Mouse (Mus musculus): ENCODE data around the gene Lrrc8b. TPM values are rescaled to one million over a fixed set of nuclear protein-coding genes. Genes with fewer than 3 reads are reported as not detected.

Gene Lrrc8b
- total and polyA plus RNA-seq, 2 experiments from 2014 or later, result 20.8 to 64.0 TPM

GRCm38 (mm10) chr5:105517992-105518625, 102.5 kb downstream of the Lrrc8b start:
- H3K9me3 ChIP-seq (ENCODE audit: low read length), result no peaks in the 10 kb centered on the region
- 10% methylated on average over 7 of the region's 7 CpGs for WGBS
- 0 out of 2 replicates have a peak overlapping the region, but pooled peaks have one; percentile 77 for H3K9ac ChIP-seq
- H3K36me3 ChIP-seq (ENCODE audit: insufficient read depth), result no peaks in the 10 kb centered on the region
- H3K4me2 ChIP-seq (ENCODE audit: low read depth), result peak overlapping the region; percentile 92
- no peak overlapping the region for H3K27ac ChIP-seq (ENCODE audit: low read depth, low read length)
- no peaks in the 10 kb centered on the region for H3K27me3 ChIP-seq (ENCODE audit: insufficient read depth, low read length)
- H3K4me1 ChIP-seq (ENCODE audit: insufficient read depth), result peaks cover 15% of the 10 kb centered on the region; the same call in 1 of the 2 replicates
- ATAC-seq, result no peak
- H3K4me3 ChIP-seq (ENCODE audit: low read depth, low read length), result peak overlapping the region; percentile 83
- TF ChIP-seq CTCF (IDR thresholded peaks at IDR 0.05; ENCODE audit: low read depth), result no peak
- peak; percentile 20 for DNase-seq

- H3K36me3 ChIP-seq (ENCODE audit: insufficient read depth), result no peaks in the 10 kb centered on the region
- peak overlapping the region; percentile 86 for H3K27ac ChIP-seq (ENCODE audit: low read depth, low read length)
- H3K9me3 ChIP-seq (ENCODE audit: low read length), result no peaks in the 10 kb centered on the region
- no peak for TF ChIP-seq CTCF (IDR thresholded peaks at IDR 0.05; ENCODE audit: low read depth)
- H3K27me3 ChIP-seq (ENCODE audit: insufficient read depth, low read length), result no peaks in the 10 kb centered on the region
- peak overlapping the region; percentile 92 for H3K4me2 ChIP-seq (ENCODE audit: low read depth)
- DNase-seq, result no peak
- under 1% methylated on average over 16 of the region's 16 CpGs for WGBS
- H3K4me1 ChIP-seq (ENCODE audit: insufficient read depth), result peaks cover 15% of the 10 kb centered on the region; the same call in 1 of the 2 replicates
- peak overlapping the region; percentile 77 for H3K9ac ChIP-seq
- peak overlapping the region; percentile 83 for H3K4me3 ChIP-seq (ENCODE audit: low read depth, low read length)
- peak; percentile 59 for ATAC-seq
Measured at GRCm38 (mm10) chr5:105518626-105519095, 103.1 kb downstream of the Lrrc8b start.

DNA sequence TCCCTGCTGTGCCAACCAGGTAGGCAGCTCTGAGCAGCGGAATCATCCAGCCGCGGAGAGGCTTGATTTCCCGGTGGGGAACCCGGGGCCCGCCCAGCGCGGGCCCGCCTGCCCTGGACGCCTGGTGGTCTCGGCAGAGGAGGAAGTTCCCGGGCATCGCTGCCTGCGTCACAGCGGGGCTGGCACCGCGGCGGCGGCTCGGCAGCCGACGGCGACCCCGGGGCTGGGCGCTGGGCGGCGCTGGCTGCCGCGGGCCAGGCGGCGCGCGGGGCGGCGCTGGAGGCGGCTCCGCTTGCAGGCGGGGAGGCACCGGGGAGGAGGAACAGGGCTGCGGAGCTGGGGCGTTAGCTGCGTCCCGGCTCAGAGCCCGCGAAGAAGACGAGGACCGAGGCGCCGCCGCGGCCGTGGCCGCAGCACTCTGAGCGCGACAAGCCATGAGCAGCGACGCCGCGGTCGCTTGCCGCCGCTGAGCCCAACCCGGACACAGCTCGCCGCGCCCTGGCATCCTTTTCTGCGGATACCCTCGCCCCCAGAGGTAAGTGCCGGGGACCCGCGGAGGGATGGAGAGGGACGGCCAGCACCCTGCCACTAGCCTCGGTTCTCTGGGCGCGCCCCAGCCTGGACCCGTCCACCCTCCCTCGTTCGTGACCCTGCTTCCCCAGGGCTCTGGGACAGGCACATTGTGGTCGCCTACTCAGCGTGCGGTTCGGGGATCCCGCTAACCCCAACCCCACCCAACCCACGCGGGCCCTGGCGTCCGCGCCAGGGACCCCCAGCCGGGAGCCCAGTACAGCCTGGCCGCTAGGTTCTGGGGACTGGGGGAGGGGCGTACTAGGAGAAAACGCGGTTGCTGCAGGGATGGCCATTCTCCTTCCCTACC, 103.8 kb downstream of the Lrrc8b start, which contains the start of gene Lrrc8c:
Lrrc8c (plus strand) TSS at position 293 of the 880 bp plus-strand sequence.
- Histone ChIP-seq H3K9me3 (ENCODE audit: low read length) (no peaks in the 10 kb centered on the region), H3K4me2 (ENCODE audit: low read depth) (peak within 1 kb of the TSS; percentile 92), H3K27me3 (ENCODE audit: insufficient read depth, low read length) (no peaks in the 10 kb centered on the region), H3K4me1 (ENCODE audit: insufficient read depth) (peaks cover 15% of the 10 kb centered on the region; the same call in 1 of the 2 replicates), H3K36me3 (ENCODE audit: insufficient read depth) (no peaks in the 10 kb centered on the region), H3K9ac (peak within 1 kb of the TSS; percentile 77), H3K4me3 (ENCODE audit: low read depth, low read length) (peak within 1 kb of the TSS; percentile 83), H3K27ac (ENCODE audit: low read depth, low read length) (peak within 1 kb of the TSS; percentile 86)
- 0 out of 2 replicates have a peak, but pooled peaks have one; percentile 21 for TF ChIP-seq CTCF (IDR thresholded peaks at IDR 0.05; ENCODE audit: low read depth)
- DNase-seq, result peak; percentile 90
- 2% methylated on average over 79 of the region's 93 CpGs for WGBS
- peak; percentile 97 for ATAC-seq

- H3K4me2 ChIP-seq (ENCODE audit: low read depth), result peak overlapping the region; percentile 92
- ATAC-seq, result no peak
Measured at GRCm38 (mm10) chr5:105519976-105520300, 104.4 kb downstream of the Lrrc8b start.

GRCm38 (mm10) chr5:105520442-105520965, 104.9 kb downstream of the Lrrc8b start:
- no peak for DNase-seq
- 36% methylated on average over 9 of the region's 9 CpGs for WGBS
- Histone ChIP-seq H3K36me3 (ENCODE audit: insufficient read depth) (no peaks in the 10 kb centered on the region), H3K9ac (peak overlapping the region; percentile 77), H3K4me2 (ENCODE audit: low read depth) (peak overlapping the region; percentile 92), H3K27ac (ENCODE audit: low read depth, low read length) (no peak overlapping the region), H3K4me3 (ENCODE audit: low read depth, low read length) (peak overlapping the region; percentile 83), H3K27me3 (ENCODE audit: insufficient read depth, low read length) (no peaks in the 10 kb centered on the region), H3K4me1 (ENCODE audit: insufficient read depth) (peaks cover 15% of the 10 kb centered on the region; the same call in 1 of the 2 replicates), H3K9me3 (ENCODE audit: low read length) (no peaks in the 10 kb centered on the region)
- TF ChIP-seq CTCF (IDR thresholded peaks at IDR 0.05; ENCODE audit: low read depth), result no peak
- no peak for ATAC-seq

More at GRCm38 (mm10) chr5:105519976-105520300, 104.4 kb downstream of the Lrrc8b start:
- 4% methylated on average over 5 of the region's 5 CpGs for WGBS
- TF ChIP-seq CTCF (IDR thresholded peaks at IDR 0.05; ENCODE audit: low read depth), result no peak
- Histone ChIP-seq H3K4me3 (ENCODE audit: low read depth, low read length) (peak overlapping the region; percentile 83), H3K27me3 (ENCODE audit: insufficient read depth, low read length) (no peaks in the 10 kb centered on the region), H3K36me3 (ENCODE audit: insufficient read depth) (no peaks in the 10 kb centered on the region), H3K4me1 (ENCODE audit: insufficient read depth) (peaks cover 15% of the 10 kb centered on the region; the same call in 1 of the 2 replicates), H3K9ac (peak overlapping the region; percentile 77), H3K27ac (ENCODE audit: low read depth, low read length) (no peak overlapping the region; the same call in 1 of the 2 replicates), H3K9me3 (ENCODE audit: low read length) (no peaks in the 10 kb centered on the region)
- no peak for DNase-seq

GRCm38 (mm10) chr5:105523452-105523851, 107.9 kb downstream of the Lrrc8b start:
- peaks cover 12% of the 10 kb centered on the region for H3K36me3 ChIP-seq (ENCODE audit: insufficient read depth)
- no peak for DNase-seq
- no peak overlapping the region for H3K27ac ChIP-seq (ENCODE audit: low read depth, low read length)
- ATAC-seq, result no peak
- H3K4me3 ChIP-seq (ENCODE audit: low read depth, low read length), result no peak overlapping the region
- no peak overlapping the region for H3K9ac ChIP-seq
- TF ChIP-seq CTCF (IDR thresholded peaks at IDR 0.05; ENCODE audit: low read depth), result no peak
- H3K4me2 ChIP-seq (ENCODE audit: low read depth), result no peak overlapping the region
- WGBS, result 82% methylated on average over 3 of the region's 3 CpGs
- peaks cover 12% of the 10 kb centered on the region; the same call in 1 of the 2 replicates for H3K4me1 ChIP-seq (ENCODE audit: insufficient read depth)
- no peaks in the 10 kb centered on the region for H3K27me3 ChIP-seq (ENCODE audit: insufficient read depth, low read length)
- no peaks in the 10 kb centered on the region for H3K9me3 ChIP-seq (ENCODE audit: low read length)

Measured in forebrain, postnatal 0 days (tissue).